Mouse (Mus musculus) frontal cortex, postnatal 25 days (tissue): ENCODE data around the gene Ppt2.

ENCODE experiments used
- DNase-seq, 2 experiments: peaks; one replicate each; pipeline ENCODE4 v3.0.0; 2022; ENCODE audit warnings: low spot score in 2 of 2

Ppt2 gene

GRCm38 (mm10) chr17:34639461-34640255, 11.3 kb upstream of the Ppt2 start:
- DNase-seq = no peak

GRCm38 (mm10) chr17:34637459-34637858, 9.1 kb upstream of the Ppt2 start:
- DNase-seq = no peak

- no peak for DNase-seq
Measured at GRCm38 (mm10) chr17:34635671-34636070, 7.4 kb upstream of the Ppt2 start.

GRCm38 (mm10) chr17:34632261-34632691, 4.0 kb upstream of the Ppt2 start:
- peak; percentile 66 to 77 for DNase-seq

GRCm38 (mm10) chr17:34631647-34632046, 3.3 kb upstream of the Ppt2 start:
- no peak for DNase-seq

GRCm38 (mm10) chr17:34630761-34631301, 2.5 kb upstream of the Ppt2 start:
- DNase-seq = no peak

GRCm38 (mm10) chr17:34629796-34630603, 1.7 kb upstream of the Ppt2 start:
- DNase-seq = no peak

- DNase-seq = no peak
Measured at GRCm38 (mm10) chr17:34629221-34629751, 976 bp upstream of the Ppt2 start, which contains the start of gene Prrt1. Prrt1 (plus strand) TSS chr17:34629533.

GRCm38 (mm10) chr17:34628644-34628967, 296 bp upstream of the Ppt2 start:
- DNase-seq = no peak

- peak; percentile 65 to 76 for DNase-seq
Measured at GRCm38 (mm10) chr17:34627093-34627942, 992 bp downstream of the Ppt2 start.

- no peak for DNase-seq
Measured at GRCm38 (mm10) chr17:34626773-34627092, 1.6 kb downstream of the Ppt2 start.

GRCm38 (mm10) chr17:34626062-34626772, 2.1 kb downstream of the Ppt2 start:
- DNase-seq = no peak

- no peak for DNase-seq
Measured at GRCm38 (mm10) chr17:34624981-34625380, 3.3 kb downstream of the Ppt2 start.

- DNase-seq = no peak
Measured at GRCm38 (mm10) chr17:34623161-34623560, 5.1 kb downstream of the Ppt2 start.

GRCm38 (mm10) chr17:34621006-34621405, 7.3 kb downstream of the Ppt2 start:
- DNase-seq = no peak

- DNase-seq = no peak
Measured at GRCm38 (mm10) chr17:34618999-34619398, 9.3 kb downstream of the Ppt2 start.

- no peak for DNase-seq
Measured at GRCm38 (mm10) chr17:34615871-34616270, 12.4 kb downstream of the Ppt2 start, which contains the start of gene Egfl8. Egfl8 (minus strand) TSS chr17:34615971.

GRCm38 (mm10) chr17:34613830-34614229, 14.5 kb downstream of the Ppt2 start:
- no peak for DNase-seq

GRCm38 (mm10) chr17:34613054-34613645, 15.2 kb downstream of the Ppt2 start:
- no peak for DNase-seq

- DNase-seq = no peak
Measured at GRCm38 (mm10) chr17:34611050-34611449, 17.3 kb downstream of the Ppt2 start.
